ENCODE assay signal across 14 mouse cellular contexts in the genomic region with DNA sequence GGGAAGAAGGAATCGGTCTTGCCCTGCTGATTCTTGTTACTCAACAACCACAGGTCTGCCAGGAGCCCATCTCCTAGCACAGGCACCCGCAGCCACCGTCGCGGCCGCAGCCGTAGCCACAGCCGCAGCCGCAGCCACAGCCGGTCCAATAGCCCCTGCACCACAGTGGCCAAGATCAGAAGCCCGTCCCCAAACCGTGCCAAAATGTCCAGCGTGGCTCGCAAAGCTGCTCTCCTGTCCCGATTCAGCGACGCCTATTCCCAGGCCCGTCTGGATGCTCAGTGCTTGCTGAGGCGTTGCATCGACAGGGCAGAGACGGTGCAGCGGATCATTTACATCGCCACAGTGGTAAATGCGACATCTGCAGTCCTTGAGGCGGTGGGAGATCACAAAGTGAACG. TPM values are rescaled to one million over a fixed set of nuclear protein-coding genes. Genes with fewer than 3 reads are reported as not detected.
DNase-seq lines count a peak whose midpoint lies in the region; ATAC-seq and TF ChIP-seq lines count a peak whose summit lies in the region.
"Had no signal": no experiment of that assay in that cellular context is flagged by ENCODE, and none has a peak within 500 bp of the region (broad histone marks: within the 10 kb centered on the region; RNA-seq: fewer than 3 reads in every experiment).

No protein-coding gene starts in this region.

- no peak overlapping the region for H3K27ac ChIP-seq in limb, embryonic 10.5 days
- no peak overlapping the region for H3K27ac ChIP-seq in neural tube, embryonic 14.5 days (ENCODE audit: low read depth, low read length)
- H3K27ac ChIP-seq in stomach, postnatal 0 days (replicated peaks), result no peak overlapping the region
- H3K27ac ChIP-seq: embryonic facial prominence, embryonic 13.5 days; liver, embryonic 15.5 days had no signal

- TF ChIP-seq EP300 in stomach, postnatal 0 days (optimal IDR thresholded peaks at IDR 0.05), result no peak

- peak overlapping the region; percentile 34; the same call in 1 of the 2 replicates for H3K4me2 ChIP-seq in neural tube, embryonic 14.5 days (ENCODE audit: low read depth, low read length)
- H3K4me2 ChIP-seq in stomach, postnatal 0 days (replicated peaks; ENCODE audit: low read depth), result no peak overlapping the region; the same call in 1 of the 2 replicates
- H3K4me2 ChIP-seq: embryonic facial prominence, embryonic 13.5 days; liver, embryonic 15.5 days had no signal

- no peak overlapping the region for H3K9ac ChIP-seq in neural tube, embryonic 14.5 days (replicated peaks; ENCODE audit: low read depth, low read length)
- no peak overlapping the region for H3K9ac ChIP-seq in stomach, postnatal 0 days (ENCODE audit: low read length)
- H3K9ac ChIP-seq: embryonic facial prominence, embryonic 13.5 days; liver, embryonic 15.5 days had no signal

- WGBS in limb, embryonic 10.5 days, result 52% methylated on average over 26 of the region's 26 CpGs
- WGBS in neural tube, embryonic 14.5 days, result 54% methylated on average over 26 of the region's 26 CpGs
- WGBS in stomach, postnatal 0 days, result 63% methylated on average over 26 of the region's 26 CpGs

- no peaks in the 10 kb centered on the region for H3K9me3 ChIP-seq in limb, embryonic 10.5 days (replicated peaks)
- H3K9me3 ChIP-seq in neural tube, embryonic 14.5 days (ENCODE audit: control insufficient read depth, low read length), result no peaks in the 10 kb centered on the region
- no peaks in the 10 kb centered on the region for H3K9me3 ChIP-seq in stomach, postnatal 0 days (ENCODE audit: control insufficient read depth, low read length)
- H3K9me3 ChIP-seq: embryonic facial prominence, embryonic 13.5 days; liver, embryonic 15.5 days had no signal

- DNase-seq in embryo, embryonic 10 days (ENCODE audit: low spot score), result peak; percentile 42
- DNase-seq in embryo, embryonic 9.5 days (ENCODE audit: extremely low spot score), result no peak
- DNase-seq in kidney, postnatal 4 days, result peak; percentile 9 to 21
- no peak for DNase-seq in kidney, postnatal 36 days
- DNase-seq in limb, embryonic 10.5 days (ENCODE audit: low spot score), result no peak
- no peak for DNase-seq in right cerebral cortex, postnatal 36 days (ENCODE audit: low spot score in 2 of 2)
- DNase-seq in stomach, postnatal 0 days (ENCODE audit: low spot score), result no peak
- DNase-seq: adrenal gland, postnatal 10 days; cerebellum, adult 11-12 months; kidney, adult 9 months; thymus, adult 2 months had no signal

- ATAC-seq in neural tube, embryonic 14.5 days (ENCODE audit: low read depth), result no peak
- ATAC-seq in stomach, postnatal 0 days (ENCODE audit: low FRiP score, low TSS enrichment), result no peak

- no peaks in the 10 kb centered on the region for H3K36me3 ChIP-seq in limb, embryonic 10.5 days
- no peaks in the 10 kb centered on the region for H3K36me3 ChIP-seq in neural tube, embryonic 14.5 days (ENCODE audit: control insufficient read depth, insufficient read depth, low read length)
- H3K36me3 ChIP-seq in stomach, postnatal 0 days (ENCODE audit: control insufficient read depth, insufficient read depth, low read length), result no peaks in the 10 kb centered on the region
- H3K36me3 ChIP-seq: embryonic facial prominence, embryonic 13.5 days; liver, embryonic 15.5 days had no signal

- H3K27me3 ChIP-seq in limb, embryonic 10.5 days (ENCODE audit: low read depth, poor library complexity, severe bottlenecking), result peaks cover 5% of the 10 kb centered on the region; the same call in 1 of the 2 replicates
- H3K27me3 ChIP-seq in neural tube, embryonic 14.5 days (ENCODE audit: control insufficient read depth, insufficient read depth, low read length), result no peaks in the 10 kb centered on the region
- H3K27me3 ChIP-seq in stomach, postnatal 0 days (ENCODE audit: control insufficient read depth, insufficient read depth, low read length), result no peaks in the 10 kb centered on the region
- H3K27me3 ChIP-seq: embryonic facial prominence, embryonic 13.5 days; liver, embryonic 15.5 days had no signal

- no peaks in the 10 kb centered on the region for H3K4me1 ChIP-seq in limb, embryonic 10.5 days
- no peaks in the 10 kb centered on the region for H3K4me1 ChIP-seq in neural tube, embryonic 14.5 days (ENCODE audit: control insufficient read depth, insufficient read depth, low read length)
- H3K4me1 ChIP-seq in stomach, postnatal 0 days (replicated peaks; ENCODE audit: control insufficient read depth, insufficient read depth), result no peaks in the 10 kb centered on the region
- H3K4me1 ChIP-seq: embryonic facial prominence, embryonic 13.5 days; liver, embryonic 15.5 days had no signal

- no peak for TF ChIP-seq CTCF in stomach, postnatal 0 days (IDR thresholded peaks at IDR 0.05; ENCODE audit: low read depth)

- 0 out of 2 replicates have a peak overlapping the region, but pooled peaks have one; percentile 17 for H3K4me3 ChIP-seq in limb, embryonic 10.5 days
- no peak overlapping the region for H3K4me3 ChIP-seq in neural tube, embryonic 14.5 days (ENCODE audit: low read depth, low read length)
- H3K4me3 ChIP-seq in stomach, postnatal 0 days (ENCODE audit: low read depth, low read length), result no peak overlapping the region
- H3K4me3 ChIP-seq: embryonic facial prominence, embryonic 13.5 days; liver, embryonic 15.5 days had no signal

RNA-seq across cellular contexts. Expression of gene Spata18, which starts 18.2 kb away (rescaled TPM):
- polyA plus RNA-seq in limb, embryonic 10.5 days (2016; fragmentation: Nextera tagmentation; extraction: Ambion mirVana), result 1.5 and 2.1 TPM in 2 replicates
- polyA plus RNA-seq in neural tube, embryonic 14.5 days (2014; fragmentation: Nextera tagmentation; extraction: Ambion mirVana), result 0.13 and 0.24 TPM in 2 replicates
- polyA plus RNA-seq in stomach, postnatal 0 days (2015; fragmentation: Nextera tagmentation; extraction: Ambion mirVana), result 0.19 TPM in 1 of 2 replicates, not detected in the other
- polyA plus RNA-seq: liver, embryonic 15.5 days had no signal

RNA-seq across cellular contexts. Expression of gene Sgcb, which starts 21.8 kb away (rescaled TPM):
- 22.3 and 26.5 TPM in 2 replicates for polyA plus RNA-seq in limb, embryonic 10.5 days (2016; fragmentation: Nextera tagmentation; extraction: Ambion mirVana)
- 53.8 and 57.2 TPM in 2 replicates for polyA plus RNA-seq in neural tube, embryonic 14.5 days (2014; fragmentation: Nextera tagmentation; extraction: Ambion mirVana)
- 12.4 and 12.7 TPM in 2 replicates for polyA plus RNA-seq in stomach, postnatal 0 days (2015; fragmentation: Nextera tagmentation; extraction: Ambion mirVana)

RNA-seq across cellular contexts. Expression of gene Lrrc66, which starts 37.1 kb away (rescaled TPM):
- polyA plus RNA-seq in limb, embryonic 10.5 days (2016; fragmentation: Nextera tagmentation; extraction: Ambion mirVana), result 0.04 TPM in 1 of 2 replicates, not detected in the other
- polyA plus RNA-seq in neural tube, embryonic 14.5 days (2014; fragmentation: Nextera tagmentation; extraction: Ambion mirVana), result not detected in 2 replicates
- 3.0 and 3.5 TPM in 2 replicates for polyA plus RNA-seq in stomach, postnatal 0 days (2015; fragmentation: Nextera tagmentation; extraction: Ambion mirVana)
- polyA plus RNA-seq: embryonic facial prominence, embryonic 13.5 days had no signal

Comparison
In these comparisons a context has a peak if more than half of its experiments do, and no peak if none do; other contexts are left out.
1. DNase-seq: peak in embryo, embryonic 10 days (single experiment) and kidney, postnatal 4 days (2 of 2); none in embryo, embryonic 9.5 days (single experiment), kidney, postnatal 36 days (0 of 2), limb, embryonic 10.5 days (single experiment), right cerebral cortex, postnatal 36 days (0 of 2) and stomach, postnatal 0 days (single experiment).